Mouse (Mus musculus) gastrocnemius, postnatal 14 days (tissue): Measurements from ENCODE around the gene Maea. TPM values are rescaled to one million over a fixed set of nuclear protein-coding genes. Genes with fewer than 3 reads are reported as not detected.

Source experiments
- DNase-seq: peaks from one replicate; pipeline ENCODE4 v3.0.0; 2021; ENCODE audit warnings: mixed read lengths
- intact Hi-C: fragments of 180-260 bp; cut with DNase I; formaldehyde crosslinking; loops from one replicate; pipeline ENCODE4 v1.15.1; 2025; ENCODE audit warnings: low total_unique reads
- total RNA-seq, 2 experiments: library from RNA; stranded (reverse); gene quantifications; 2 replicates each; pipeline ENCODE4 v1.2.3; 2021

The Maea gene
- total RNA-seq, 2 experiments from 2014 or later: 64.9 to 65.0 TPM

DNA sequence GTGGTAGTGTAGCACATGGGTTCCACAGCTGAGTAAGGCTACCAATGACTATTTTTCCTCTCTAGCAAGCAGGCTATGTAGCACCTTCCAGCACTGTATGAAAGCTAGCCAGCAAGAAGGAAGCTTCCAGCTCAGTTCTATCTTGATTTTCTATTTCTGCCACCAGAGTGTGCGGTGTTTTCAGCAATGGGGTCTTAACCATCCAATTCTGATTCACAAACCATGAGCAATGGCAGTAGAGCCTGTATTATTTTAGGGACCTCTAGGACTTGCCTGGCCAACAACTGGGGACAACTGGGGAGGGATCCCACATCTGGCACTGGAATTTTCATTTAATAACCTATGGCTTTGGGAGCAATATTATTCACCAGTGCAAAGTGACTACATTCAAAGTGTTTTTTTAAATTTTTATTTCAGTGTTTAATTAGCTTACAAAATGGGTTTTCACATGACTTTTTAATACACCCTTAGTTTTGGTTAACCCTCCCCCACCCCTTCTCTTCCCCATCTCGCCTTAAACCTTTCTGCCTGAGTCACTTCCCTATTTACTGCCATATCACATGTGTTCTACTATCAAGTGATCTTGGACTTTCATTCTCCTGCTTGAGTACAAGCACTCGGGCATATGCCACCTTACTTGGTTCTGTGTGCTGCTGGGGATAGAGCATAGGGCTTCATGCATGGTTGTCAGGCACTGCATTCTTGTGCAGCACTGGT lies 16.4 kb downstream of the Maea start:
- intact Hi-C loops: no loop called here

DNA sequence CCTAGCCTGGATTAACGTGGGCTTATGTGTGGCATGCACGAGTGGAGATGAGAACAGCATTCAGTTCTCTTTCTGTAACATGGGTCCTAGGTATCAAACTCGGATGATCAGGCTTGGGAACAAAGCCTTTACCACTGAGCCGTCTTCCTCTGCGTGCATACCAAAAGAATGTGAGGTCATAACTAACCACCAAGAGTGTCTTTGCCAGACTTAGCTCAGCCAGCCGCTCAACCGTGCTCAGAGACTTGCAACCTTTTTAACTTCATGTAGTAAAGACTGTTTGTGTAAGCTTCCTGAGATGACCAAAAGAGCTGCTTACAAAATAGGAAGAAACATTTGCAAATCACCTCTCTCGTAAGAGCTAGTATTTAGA lies 16.9 kb downstream of the Maea start:
- DNase-seq: no peak
- intact Hi-C loops: no loop called here

More for the DNA sequence above, 16.4 kb downstream of the Maea start:
- no peak for DNase-seq

- intact Hi-C loops: no loop called here
- DNase-seq: no peak
Observed at GRCm38 (mm10) chr5:33353011-33353410, 17.7 kb downstream of the Maea start.

- DNase-seq: no peak
Observed at GRCm38 (mm10) chr5:33357494-33357893, 22.2 kb downstream of the Maea start.

GRCm38 (mm10) chr5:33358467-33358866 lies 23.2 kb downstream of the Maea start:
- DNase-seq: peak; percentile 14
- intact Hi-C loops: no loop called here

More at GRCm38 (mm10) chr5:33357494-33357893, 22.2 kb downstream of the Maea start:
- intact Hi-C loops: no loop called here

- intact Hi-C loops: no loop called here
- DNase-seq: no peak
Observed at GRCm38 (mm10) chr5:33363263-33363662, 28.0 kb downstream of the Maea start.

DNA sequence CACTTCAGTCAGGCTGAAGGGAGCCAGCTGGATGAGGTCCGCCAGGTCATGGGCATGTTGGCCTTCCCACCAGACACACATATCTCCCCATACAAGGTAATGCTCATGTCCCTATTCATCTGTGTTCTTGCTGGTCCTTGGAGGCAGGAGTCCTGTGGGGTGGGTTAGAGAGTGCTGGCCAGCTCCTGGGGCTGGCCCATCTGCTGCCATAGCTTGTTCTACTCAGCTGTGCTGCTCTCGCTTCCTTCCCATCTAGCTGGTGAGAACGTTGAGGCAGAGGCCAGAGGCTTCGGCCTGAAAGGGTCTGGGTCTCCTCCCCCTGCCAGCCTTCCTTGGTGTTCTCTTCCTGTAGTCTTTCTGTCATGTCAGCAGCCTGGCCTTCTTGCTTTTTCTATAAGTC lies 33.3 kb downstream of the Maea start:
- DNase-seq: no peak
- intact Hi-C loops: no loop called here

GRCm38 (mm10) chr5:33371137-33371536 lies 35.8 kb downstream of the Maea start:
- DNase-seq: no peak
- intact Hi-C loops: no loop called here

GRCm38 (mm10) chr5:33371668-33372067 lies 36.4 kb downstream of the Maea start:
- intact Hi-C loops: no loop called here
- DNase-seq: no peak

GRCm38 (mm10) chr5:33372331-33373038 lies 37.2 kb downstream of the Maea start:
- DNase-seq: no peak
- intact Hi-C loops: no loop called here

DNA sequence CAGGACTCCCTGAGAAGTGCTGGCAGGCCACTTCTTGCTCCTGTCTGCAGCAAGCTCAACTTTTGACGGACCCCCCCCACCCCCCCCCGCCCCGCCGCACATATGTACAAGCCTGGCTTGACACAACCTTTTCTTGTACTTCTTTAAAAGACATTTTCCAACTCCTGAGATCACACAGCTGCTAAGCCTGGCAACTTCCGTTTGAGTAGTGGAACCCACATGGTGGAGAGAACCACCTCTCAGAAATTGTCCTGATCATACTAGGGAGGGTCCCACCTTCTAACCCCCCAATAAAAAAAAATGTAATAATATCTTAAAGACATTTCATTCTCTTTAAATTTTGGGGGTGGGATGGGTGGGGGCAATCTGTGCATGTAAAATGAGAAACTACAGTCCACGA lies 41.9 kb downstream of the Maea start:
- intact Hi-C loops: no loop called here
- no peak for DNase-seq

GRCm38 (mm10) chr5:33377801-33378301 lies 42.5 kb downstream of the Maea start:
- peak; percentile 7 for DNase-seq
- intact Hi-C loops: loop anchor here (2.0 kb wide), 1 partner anchor 103 kb away; the partner anchor contains the start of gene Ctbp1

GRCm38 (mm10) chr5:33378302-33378854 lies 43.1 kb downstream of the Maea start, which contains the start of gene Uvssa:
Gene Uvssa, plus strand, starts transcription at chr5:33378549.
- peak; percentile 99 for DNase-seq
- intact Hi-C loops: loop anchor here (2.0 kb wide), 1 partner anchor 104 kb away; the partner anchor contains the start of gene Ctbp1

- no peak for DNase-seq
- intact Hi-C loops: loop anchor here (10.0 kb wide), 1 partner anchor 183 kb away; no protein-coding TSS in a partner anchor
Observed at GRCm38 (mm10) chr5:33387550-33387949, 52.2 kb downstream of the Maea start.

DNA sequence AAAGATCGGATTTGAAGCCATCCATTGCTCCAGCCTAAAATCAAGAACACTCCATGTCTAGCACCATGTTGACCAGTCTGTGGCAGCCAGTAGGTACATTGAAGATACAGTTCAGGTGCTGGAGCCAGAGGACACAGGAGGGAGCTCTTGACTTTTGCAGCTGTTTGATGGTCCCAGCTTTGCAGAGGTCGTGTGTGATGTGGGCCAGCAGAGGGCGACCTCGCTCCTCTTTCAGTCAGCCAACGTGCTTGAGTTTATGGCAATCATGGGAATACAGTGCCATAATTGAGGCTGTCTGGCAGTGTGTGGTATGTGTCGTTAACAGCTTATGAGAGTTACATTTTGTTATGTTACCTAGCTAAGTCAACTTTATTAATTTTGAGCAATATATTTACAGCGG lies 58.5 kb downstream of the Maea start:
- DNase-seq: peak; percentile 67

DNA sequence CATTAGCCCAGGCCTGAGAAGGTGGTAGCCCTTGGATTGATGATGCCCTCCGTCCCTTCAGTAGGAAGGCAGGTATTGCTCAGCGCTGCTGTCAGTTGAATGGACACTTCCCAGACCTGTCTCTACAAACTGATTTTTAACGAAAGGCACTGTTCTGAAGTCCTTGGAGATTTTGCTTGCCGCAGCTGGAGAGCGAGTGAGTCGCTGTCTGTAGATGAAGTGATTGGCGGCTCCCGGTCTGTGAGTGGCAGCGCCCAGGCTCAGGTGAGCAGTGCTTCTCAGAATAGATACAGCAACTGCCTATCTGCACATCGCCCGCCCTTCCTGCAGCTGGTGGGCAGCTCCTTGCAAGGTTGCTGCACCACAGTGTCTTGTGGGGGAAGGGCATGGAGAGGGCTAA lies 60.4 kb downstream of the Maea start:
- no peak for DNase-seq
- intact Hi-C loops: loop anchor here (2.0 kb wide), 1 partner anchor 193 kb away; no protein-coding TSS in a partner anchor

More for the DNA sequence above, 58.5 kb downstream of the Maea start:
- intact Hi-C loops: loop anchor here (2.0 kb wide), 1 partner anchor 51 kb away; no protein-coding TSS in a partner anchor

GRCm38 (mm10) chr5:33396828-33397227 lies 61.5 kb downstream of the Maea start:
- DNase-seq: no peak
- intact Hi-C loops: loop anchor here (2.0 kb wide), 1 partner anchor 192 kb away; no protein-coding TSS in a partner anchor

DNA sequence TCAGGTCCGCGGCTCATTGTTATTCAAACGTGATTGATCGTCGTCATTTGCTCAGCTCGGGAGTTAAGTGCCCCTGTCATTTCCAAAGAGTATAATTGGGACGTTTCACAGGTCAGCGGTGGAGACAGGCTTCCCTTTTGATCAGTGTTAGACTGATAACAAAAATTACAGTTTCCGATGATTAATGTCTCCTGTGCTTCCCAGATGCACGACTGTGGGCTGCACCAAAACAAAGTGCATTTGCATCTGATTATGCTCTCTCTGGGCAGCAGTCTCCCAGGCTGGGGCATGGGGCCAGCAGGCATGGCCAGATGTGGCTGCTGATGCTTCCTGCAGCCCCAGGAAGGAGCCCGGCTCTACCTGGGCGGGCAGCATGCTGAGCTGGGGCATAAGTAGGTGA lies 65.5 kb downstream of the Maea start:
- no peak for DNase-seq
- intact Hi-C loops: no loop called here

GRCm38 (mm10) chr5:33420313-33420712 lies 85.0 kb downstream of the Maea start:
- DNase-seq: no peak
- intact Hi-C loops: no loop called here
